Mouse (Mus musculus) adrenal gland, postnatal 36 days (tissue): ENCODE measurements at regions not wholly inside any gene's neighbourhood (a gene's known extent, or its start where the extent isn't known, plus 50 kb on each side); places are given as distances from the start of the nearest gene placed in this dataset.

Experiments used
- DNase-seq, 2 experiments: peaks; one replicate each; pipeline ENCODE4 v3.0.0; 2021; ENCODE audit warnings: mixed read lengths in 1 of 2

DNA sequence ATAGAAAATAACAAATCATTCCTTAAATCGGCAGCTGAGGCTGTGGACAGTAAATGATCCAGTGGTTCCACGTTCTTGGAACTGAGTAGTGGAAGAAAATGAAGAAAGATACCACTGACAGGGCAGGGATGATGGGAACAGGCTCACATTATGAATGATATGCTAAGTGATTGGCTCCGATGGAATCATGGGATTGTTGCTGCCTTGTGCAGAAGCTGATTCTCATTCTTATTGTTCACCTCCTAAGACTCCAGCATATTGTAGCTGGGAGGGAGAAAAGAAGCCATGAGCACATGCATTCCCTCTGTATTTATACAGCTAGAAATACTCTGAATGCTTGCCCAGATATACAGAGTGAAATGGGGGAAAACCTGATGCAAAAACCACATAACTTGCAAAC lies 777.3 kb upstream of the Gm8797 start:
- DNase-seq, result no peak

DNA sequence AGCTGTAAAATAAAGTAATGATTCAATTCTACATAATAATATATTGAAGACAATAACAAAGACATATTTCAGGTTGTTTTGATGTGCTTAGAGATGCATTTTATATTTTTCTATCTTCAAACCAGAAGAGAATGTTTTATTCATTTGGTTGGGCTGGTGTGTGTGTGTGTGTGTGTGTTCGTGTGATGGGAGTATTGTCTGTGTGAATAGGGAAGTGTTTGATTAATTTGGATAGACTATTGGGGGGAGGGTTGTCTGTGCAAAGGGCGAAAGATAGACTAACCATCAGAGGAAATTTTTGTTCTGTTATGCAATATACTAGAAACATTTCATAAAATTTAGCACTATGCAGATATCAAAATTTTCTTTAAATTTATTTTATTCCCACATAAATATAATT lies 776.8 kb upstream of the Gm8797 start:
- DNase-seq, result no peak

DNA sequence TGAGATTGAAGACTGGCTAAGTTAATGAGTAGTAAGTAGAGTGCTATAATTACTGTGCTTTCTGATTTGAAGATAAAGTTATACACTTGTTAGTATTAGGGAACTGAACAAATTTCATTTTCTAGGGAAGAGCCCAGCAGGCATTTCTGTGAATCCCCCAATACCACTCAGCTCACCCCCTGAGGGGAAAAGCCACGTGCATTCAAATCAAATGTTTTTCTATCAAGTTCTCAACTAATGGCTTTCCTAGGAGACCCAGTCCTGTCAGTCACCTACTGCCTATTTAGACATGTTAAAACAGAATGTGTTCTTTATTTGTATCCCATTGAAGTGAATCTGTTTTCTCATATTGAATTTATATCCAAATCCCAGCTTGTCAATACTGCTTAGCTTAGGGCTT lies 775.9 kb upstream of the Gm8797 start:
- no peak for DNase-seq

DNA sequence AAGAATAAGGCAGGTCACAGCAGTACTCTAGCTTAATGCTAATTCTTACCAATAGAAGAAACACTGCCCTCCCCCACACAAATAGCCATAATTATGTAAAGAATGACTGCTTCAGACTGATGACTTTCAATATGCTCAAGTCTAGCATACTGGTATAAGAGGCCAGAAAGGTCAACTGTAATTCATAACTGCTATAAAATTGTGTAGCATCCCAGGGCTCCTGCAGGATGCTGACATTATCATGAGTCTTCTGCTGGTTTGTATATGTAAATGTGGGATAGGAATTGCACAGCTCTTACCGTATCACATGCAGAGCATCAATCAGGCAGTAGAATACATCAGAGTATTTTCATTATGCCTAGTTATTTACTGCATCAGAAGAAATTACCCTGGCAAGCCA lies 774.3 kb upstream of the Gm8797 start:
- DNase-seq, result no peak

DNA sequence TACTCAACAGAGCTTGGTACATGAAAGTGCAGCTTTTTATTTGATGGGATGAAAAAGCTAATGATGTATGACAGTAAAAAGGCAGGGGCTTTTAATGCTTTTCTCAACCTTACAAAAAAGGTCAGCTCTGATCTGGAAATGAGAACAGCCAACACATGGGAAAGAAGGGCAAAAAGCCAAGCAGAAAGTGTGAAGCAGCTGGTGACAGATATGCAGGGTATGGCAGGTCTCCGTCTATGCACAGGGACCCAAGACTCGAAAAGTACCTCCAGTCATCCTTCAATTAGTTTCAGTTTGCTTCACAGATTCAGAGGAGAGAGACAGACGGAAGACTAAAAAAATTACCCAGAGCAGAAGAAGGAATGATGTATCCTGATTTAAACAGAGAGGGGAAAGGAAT lies 732.9 kb upstream of the Gm8797 start:
- DNase-seq, result no peak
